Mouse (Mus musculus): ENCODE results near the gene 5730455P16Rik. TPM values are rescaled to one million over a fixed set of nuclear protein-coding genes. Genes with fewer than 3 reads are reported as not detected.

The 5730455P16Rik gene
- polyA plus RNA-seq, 1 experiment from 2014 or later: 30.0 TPM

- Histone ChIP-seq H3K27ac (peak overlapping the region; percentile 86), H3K4me2 (no peak overlapping the region), H3K4me1 (peaks cover 72% of the 10 kb centered on the region), H3K36me3 (replicated peaks) (no peaks in the 10 kb centered on the region), H3K9ac (no peak overlapping the region), H3K27me3 (no peaks in the 10 kb centered on the region), H3K4me3 (replicated peaks) (no peak overlapping the region), H3K9me3 (no peaks in the 10 kb centered on the region)
- WGBS: 16% methylated on average over 6 of the region's 6 CpGs
- no peak for ATAC-seq (ENCODE audit: low FRiP score)
Measured at GRCm38 (mm10) chr11:80312565-80312964, 65.3 kb downstream of the 5730455P16Rik start.

GRCm38 (mm10) chr11:80312049-80312448, 65.8 kb downstream of the 5730455P16Rik start:
- no peaks in the 10 kb centered on the region for H3K9me3 ChIP-seq
- peaks cover 72% of the 10 kb centered on the region for H3K4me1 ChIP-seq
- H3K27me3 ChIP-seq: no peaks in the 10 kb centered on the region
- H3K36me3 ChIP-seq (replicated peaks): no peaks in the 10 kb centered on the region
- peak; percentile 48 for ATAC-seq (ENCODE audit: low FRiP score)
- no peak overlapping the region for H3K4me2 ChIP-seq
- H3K9ac ChIP-seq: no peak overlapping the region
- 31% methylated on average over 2 of the region's 2 CpGs for WGBS
- no peak overlapping the region for H3K4me3 ChIP-seq (replicated peaks)
- peak overlapping the region; percentile 86 for H3K27ac ChIP-seq

- 75% methylated on average over 4 of the region's 4 CpGs for WGBS
- no peaks in the 10 kb centered on the region for H3K36me3 ChIP-seq (replicated peaks)
- no peak overlapping the region for H3K4me2 ChIP-seq
- H3K9me3 ChIP-seq: no peaks in the 10 kb centered on the region
- H3K9ac ChIP-seq: no peak overlapping the region
- peak overlapping the region; percentile 86 for H3K27ac ChIP-seq
- no peak overlapping the region for H3K4me3 ChIP-seq (replicated peaks)
- no peaks in the 10 kb centered on the region for H3K27me3 ChIP-seq
- H3K4me1 ChIP-seq: peaks cover 65% of the 10 kb centered on the region
- no peak for ATAC-seq (ENCODE audit: low FRiP score)
Measured at GRCm38 (mm10) chr11:80311271-80311670, 66.6 kb downstream of the 5730455P16Rik start.

Other genes with a start within 250 kb of the 5730455P16Rik start
- gene Tefm, start 235.9 kb downstream of the 5730455P16Rik start, polyA plus RNA-seq (2016; fragmentation: Nextera tagmentation; extraction: Ambion mirVana): 27.8 and 30.4 TPM in 2 replicates
- 1.4 and 1.7 TPM in 2 replicates for gene Adap2, start 223.9 kb downstream of the 5730455P16Rik start, polyA plus RNA-seq (2016; fragmentation: Nextera tagmentation; extraction: Ambion mirVana)
- 2.8 and 2.9 TPM in 2 replicates for gene Rnf135, start 194.2 kb downstream of the 5730455P16Rik start, polyA plus RNA-seq (2016; fragmentation: Nextera tagmentation; extraction: Ambion mirVana)
- 61.9 and 65.5 TPM in 2 replicates for gene Rhot1, start 169.0 kb downstream of the 5730455P16Rik start, polyA plus RNA-seq (2016; fragmentation: Nextera tagmentation; extraction: Ambion mirVana)
- gene Rhbdl3, start 77.1 kb downstream of the 5730455P16Rik start, polyA plus RNA-seq (2016; fragmentation: Nextera tagmentation; extraction: Ambion mirVana): 20.8 and 21.3 TPM in 2 replicates
- 296 and 310 TPM in 2 replicates for gene Zfp207, start 5.2 kb upstream of the 5730455P16Rik start, polyA plus RNA-seq (2016; fragmentation: Nextera tagmentation; extraction: Ambion mirVana)
- gene Psmd11, start 50.6 kb upstream of the 5730455P16Rik start, polyA plus RNA-seq (2016; fragmentation: Nextera tagmentation; extraction: Ambion mirVana): 378 and 397 TPM in 2 replicates
- 54.0 and 63.9 TPM in 2 replicates for gene Cdk5r1, start 99.0 kb upstream of the 5730455P16Rik start, polyA plus RNA-seq (2016; fragmentation: Nextera tagmentation; extraction: Ambion mirVana)

Data from forebrain, embryonic 12.5 days (tissue).